Mouse (Mus musculus) T-cell, adult 66 days (primary cell): Measurements from ENCODE around the gene Gpat3. TPM values are rescaled to one million over a fixed set of nuclear protein-coding genes. Genes with fewer than 3 reads are reported as not detected.

Source experiments
- total RNA-seq, 2 experiments: library from RNA; stranded (reverse); gene quantifications; 3 replicates in 1 of 2; 4 replicates in 1 of 2; pipeline ENCODE4 v1.2.4; 2023

The Gpat3 gene
- 1 to 10 TPM in 1 of 2 experiments, under 1 TPM in 1; 0.50 to 1.5 TPM for total RNA-seq

GRCm38 (mm10) chr5:100845485-100845847 lies at the start of gene Gpat3:
Gene Gpat3, plus strand, starts transcription at chr5:100845713.

GRCm38 (mm10) chr5:100798165-100798860 lies 47.2 kb upstream of the Gpat3 start, which contains the start of the genes Helq and Mrps18c:
Gene Helq, minus strand, starts transcription at chr5:100798598.
Gene Mrps18c, plus strand, starts transcription at chr5:100798627.

DNA sequence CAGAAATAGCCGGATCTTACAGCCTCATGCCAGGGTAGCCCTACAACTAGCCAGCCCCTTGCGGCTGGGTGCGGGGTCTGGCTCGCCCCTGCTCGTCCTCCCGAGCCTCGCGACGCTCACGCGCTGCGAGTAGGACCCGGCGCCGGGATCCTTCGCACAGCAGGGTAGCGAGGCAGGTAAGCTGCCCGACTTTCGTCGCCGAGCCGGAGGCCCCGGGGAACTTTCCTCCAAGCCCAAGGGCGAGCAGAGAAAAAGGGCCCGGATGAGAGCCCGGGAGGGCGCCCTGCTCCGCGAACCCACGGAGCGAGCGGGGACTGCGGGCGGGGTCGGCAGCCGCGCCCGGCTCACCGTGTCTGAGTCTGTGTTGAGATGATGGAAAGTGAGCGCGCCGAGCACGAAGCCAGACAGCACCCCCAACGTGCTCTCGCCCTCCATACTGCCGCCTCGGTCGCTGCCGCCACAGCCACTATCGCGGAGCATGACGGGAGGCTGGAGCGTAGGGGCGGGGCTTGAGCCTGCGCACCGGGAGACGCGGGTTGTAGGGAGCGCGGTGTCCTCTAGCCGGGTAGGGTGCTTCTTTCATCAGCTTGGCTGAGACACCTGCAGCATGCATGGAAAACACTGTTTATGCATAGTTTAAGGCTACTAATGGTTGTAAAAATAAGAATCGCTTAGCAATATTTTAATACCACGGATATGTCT lies 24.9 kb upstream of the Gpat3 start, which contains the start of gene Abraxas1:
Abraxas1 (minus strand) TSS at position 483 of the 702 bp plus-strand sequence.

Other genes with a start within 250 kb of the Gpat3 start
- 10 to 100 TPM; 36.6 to 37.5 TPM for gene Coq2, start 170.6 kb upstream of the Gpat3 start, total RNA-seq
- gene Hpse, start 126.0 kb upstream of the Gpat3 start, total RNA-seq, result 1 to 10 TPM; 1.4 to 2.2 TPM
- 10 to 100 TPM; 20.3 to 33.8 TPM for gene Helq, start 47.1 kb upstream of the Gpat3 start, total RNA-seq
- gene Mrps18c, start 47.1 kb upstream of the Gpat3 start, total RNA-seq, result 10 to 100 TPM; 65.3 to 68.5 TPM
- 10 to 100 TPM; 13.3 to 18.6 TPM for gene Abraxas1, start 24.7 kb upstream of the Gpat3 start, total RNA-seq